Mouse (Mus musculus) kidney, embryonic 16.5 days (tissue): ENCODE data around the gene Vwf. TPM values are rescaled to one million over a fixed set of nuclear protein-coding genes. Genes with fewer than 3 reads are reported as not detected.
A peak's percentile ranks its signal among the peaks of the same experiment; 100 is the strongest.

Experiments used
- ATAC-seq: fragments of 200-750 bp; cut with Nextera tagmentation; 2 replicates; pipeline ENCODE4 v1.8.0; 2017; ENCODE audit warnings: moderate TSS enrichment; ENCODE audit not compliant: low FRiP score, low TSS enrichment
- H3K27ac ChIP-seq: fragments of 300-500 bp; sonication (generic); 2 replicates; pipeline ENCODE4 v1.5.1; 2014; ENCODE audit warnings: low read length
- H3K27me3 ChIP-seq: fragments of 300-500 bp; sonication (generic); 2 replicates; pipeline ENCODE4 v1.6.1; 2014; ENCODE audit warnings: low read length, control low read depth, mixed read lengths; ENCODE audit not compliant: insufficient read depth
- H3K36me3 ChIP-seq: fragments of 300-500 bp; sonication (generic); 2 replicates; pipeline ENCODE4 v1.6.1; 2014; ENCODE audit warnings: low read length, control low read depth, mixed read lengths; ENCODE audit not compliant: insufficient read depth
- H3K4me1 ChIP-seq: fragments of 300-500 bp; sonication (generic); 2 replicates; pipeline ENCODE4 v1.6.1; 2014; ENCODE audit warnings: low read length, control low read depth, mixed read lengths; ENCODE audit not compliant: insufficient read depth
- H3K4me2 ChIP-seq: fragments of 300-500 bp; sonication (generic); replicated peaks from 2 replicates; pipeline ENCODE4 v1.6.1; 2014; ENCODE audit warnings: low read depth, low read length
- H3K4me3 ChIP-seq: fragments of 300-500 bp; sonication (generic); 2 replicates; pipeline ENCODE4 v1.5.1; 2014; ENCODE audit warnings: mild to moderate bottlenecking, low read length
- H3K9ac ChIP-seq: fragments of 300-500 bp; sonication (generic); replicated peaks from 2 replicates; pipeline ENCODE4 v1.6.1; 2014; ENCODE audit warnings: low read length
- H3K9me3 ChIP-seq: fragments of 300-500 bp; sonication (generic); 2 replicates; pipeline ENCODE4 v1.6.1; 2016; ENCODE audit warnings: low read length, control low read depth
- WGBS: fragments of 180-500 bp; shearing (Covaris S2); extraction: QIAGEN DNeasy Blood & Tissue Kit; methylation state at CpG from one replicate; pipeline ENCODE4 v1.1.7; 2014; 5-methylcytosine and 5-hydroxymethylcytosine counted together
- polyA plus RNA-seq: library from polyadenylated mRNA; unstranded; fragments of >200 nt; fragmentation: Nextera tagmentation; extraction: Ambion mirVana; gene quantifications from 2 replicates; pipeline ENCODE4 v1.2.1, GENCODE M21; 2015

The Vwf gene
- polyA plus RNA-seq, 1 experiment from 2014 or later, result 5.4 TPM

- H3K4me1 ChIP-seq, result no peaks in the 10 kb centered on the region
- H3K4me3 ChIP-seq, result no peak overlapping the region
- no peak overlapping the region for H3K27ac ChIP-seq
- ATAC-seq, result no peak
- H3K9ac ChIP-seq, result no peak overlapping the region
- H3K27me3 ChIP-seq, result no peaks in the 10 kb centered on the region
- 82% methylated on average over 2 of the region's 2 CpGs for WGBS
- H3K9me3 ChIP-seq, result no peaks in the 10 kb centered on the region
- no peaks in the 10 kb centered on the region for H3K36me3 ChIP-seq
- no peak overlapping the region for H3K4me2 ChIP-seq
These were observed 14.9 kb downstream of the Vwf start for GRCm38 (mm10) chr6:125561521-125561920.

GRCm38 (mm10) chr6:125564812-125565281, 18.3 kb downstream of the Vwf start:
- Histone ChIP-seq H3K4me3 (no peak overlapping the region), H3K27me3 (no peaks in the 10 kb centered on the region), H3K27ac (no peak overlapping the region), H3K36me3 (no peaks in the 10 kb centered on the region), H3K4me1 (no peaks in the 10 kb centered on the region), H3K9ac (no peak overlapping the region), H3K4me2 (no peak overlapping the region), H3K9me3 (no peaks in the 10 kb centered on the region)
- peak; percentile 80 for ATAC-seq
- 61% methylated on average over 7 of the region's 7 CpGs for WGBS

GRCm38 (mm10) chr6:125565326-125565725, 18.8 kb downstream of the Vwf start:
- H3K36me3 ChIP-seq, result no peaks in the 10 kb centered on the region
- H3K9ac ChIP-seq, result no peak overlapping the region
- no peaks in the 10 kb centered on the region for H3K9me3 ChIP-seq
- ATAC-seq, result no peak
- no peaks in the 10 kb centered on the region for H3K27me3 ChIP-seq
- H3K4me2 ChIP-seq, result no peak overlapping the region
- H3K4me3 ChIP-seq, result no peak overlapping the region
- H3K27ac ChIP-seq, result no peak overlapping the region
- WGBS, result 86% methylated on average over 6 of the region's 6 CpGs
- H3K4me1 ChIP-seq, result no peaks in the 10 kb centered on the region

- no peaks in the 10 kb centered on the region for H3K27me3 ChIP-seq
- H3K4me2 ChIP-seq, result no peak overlapping the region
- ATAC-seq, result no peak
- 96% methylated on average over 3 of the region's 3 CpGs for WGBS
- no peaks in the 10 kb centered on the region for H3K36me3 ChIP-seq
- H3K4me1 ChIP-seq, result no peaks in the 10 kb centered on the region
- no peak overlapping the region for H3K27ac ChIP-seq
- no peaks in the 10 kb centered on the region for H3K9me3 ChIP-seq
- H3K9ac ChIP-seq, result no peak overlapping the region
- H3K4me3 ChIP-seq, result no peak overlapping the region
These were observed 20.1 kb downstream of the Vwf start for GRCm38 (mm10) chr6:125566656-125567055.

- Histone ChIP-seq H3K9ac (no peak overlapping the region), H3K27me3 (no peaks in the 10 kb centered on the region), H3K4me3 (no peak overlapping the region), H3K4me2 (no peak overlapping the region), H3K36me3 (no peaks in the 10 kb centered on the region), H3K9me3 (no peaks in the 10 kb centered on the region), H3K27ac (no peak overlapping the region), H3K4me1 (peaks cover 10% of the 10 kb centered on the region)
- ATAC-seq, result no peak
- WGBS, result 83% methylated on average over 2 of the region's 2 CpGs
These were observed 21.8 kb downstream of the Vwf start for GRCm38 (mm10) chr6:125568381-125568780.

GRCm38 (mm10) chr6:125572291-125573188, 26.0 kb downstream of the Vwf start:
- Histone ChIP-seq H3K4me3 (peak overlapping the region; percentile 42), H3K27ac (peak overlapping the region; percentile 86), H3K4me2 (peak overlapping the region; percentile 68), H3K27me3 (no peaks in the 10 kb centered on the region), H3K9ac (peak overlapping the region; percentile 63), H3K9me3 (no peaks in the 10 kb centered on the region), H3K4me1 (peaks cover 18% of the 10 kb centered on the region), H3K36me3 (no peaks in the 10 kb centered on the region)
- ATAC-seq, result peak; percentile 32; the same call in 1 of the 2 replicates
- WGBS, result 41% methylated on average over 18 of the region's 18 CpGs

- Histone ChIP-seq H3K4me2 (peak overlapping the region; percentile 68), H3K4me1 (peaks cover 18% of the 10 kb centered on the region), H3K4me3 (peak overlapping the region; percentile 42), H3K9me3 (no peaks in the 10 kb centered on the region), H3K27me3 (no peaks in the 10 kb centered on the region), H3K9ac (peak overlapping the region; percentile 63), H3K36me3 (no peaks in the 10 kb centered on the region), H3K27ac (peak overlapping the region; percentile 86)
- ATAC-seq, result peak; percentile 97
- WGBS, result 3% methylated on average over 14 of the region's 14 CpGs
These were observed 26.8 kb downstream of the Vwf start for GRCm38 (mm10) chr6:125573189-125573928.

- no peak for ATAC-seq
- Histone ChIP-seq H3K27me3 (no peaks in the 10 kb centered on the region), H3K4me2 (no peak overlapping the region), H3K36me3 (no peaks in the 10 kb centered on the region), H3K4me1 (peaks cover 18% of the 10 kb centered on the region), H3K9me3 (no peaks in the 10 kb centered on the region), H3K4me3 (no peak overlapping the region), H3K27ac (no peak overlapping the region), H3K9ac (no peak overlapping the region)
- WGBS, result 87% methylated on average over 6 of the region's 6 CpGs
These were observed 28.5 kb downstream of the Vwf start for GRCm38 (mm10) chr6:125575080-125575479.

- Histone ChIP-seq H3K27ac (no peak overlapping the region), H3K9me3 (no peaks in the 10 kb centered on the region), H3K4me2 (no peak overlapping the region), H3K36me3 (no peaks in the 10 kb centered on the region), H3K4me1 (peaks cover 16% of the 10 kb centered on the region), H3K9ac (no peak overlapping the region), H3K4me3 (no peak overlapping the region), H3K27me3 (no peaks in the 10 kb centered on the region)
- 72% methylated on average over 9 of the region's 9 CpGs for WGBS
- no peak for ATAC-seq
These were observed 30.7 kb downstream of the Vwf start for GRCm38 (mm10) chr6:125577301-125577700.
